Mouse (Mus musculus) layer of hippocampus, adult 9-11 months (tissue): ENCODE results near the gene Gm28490.
"Not testable (repeated sequence)": the region's sequence is repeated elsewhere in the genome, so short reads cannot be mapped to it uniquely, and the experiment has no call there.

Experiments used
- DNase-seq: peaks from one replicate; pipeline ENCODE4 v3.0.0; 2022

Gene Gm28490

DNA sequence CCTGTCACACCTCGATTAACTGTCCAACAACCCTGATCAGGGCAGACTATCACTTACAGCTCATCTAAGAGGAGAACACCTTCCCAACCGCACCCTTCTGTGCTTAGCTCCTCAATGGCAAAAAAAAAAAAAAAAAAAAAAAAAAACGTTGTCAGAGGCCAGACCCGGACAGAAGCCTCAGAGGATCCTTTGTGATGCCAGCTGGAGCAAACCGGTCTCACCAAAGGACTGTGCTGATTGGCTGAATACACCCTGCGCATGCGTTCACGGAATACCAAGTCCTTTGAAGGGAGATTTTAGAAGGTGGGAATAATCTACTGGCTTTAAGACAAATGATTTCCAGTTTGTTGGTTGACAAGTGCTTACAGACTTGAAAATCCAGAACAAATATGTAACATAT lies at the start of gene Gm28490:
Gene Gm28490 (minus strand): TSS at position 101 of the 400 bp plus-strand sequence.
- not testable (repeated sequence) for DNase-seq
